Mouse (Mus musculus) thymus, postnatal 36 days (tissue): Measurements from ENCODE around the gene Sec16a.

Source experiments
- DNase-seq, 2 experiments: peaks; one replicate each; pipeline ENCODE4 v3.0.0; 2022; ENCODE audit warnings: mixed read lengths in 2 of 2

Gene Sec16a

DNA sequence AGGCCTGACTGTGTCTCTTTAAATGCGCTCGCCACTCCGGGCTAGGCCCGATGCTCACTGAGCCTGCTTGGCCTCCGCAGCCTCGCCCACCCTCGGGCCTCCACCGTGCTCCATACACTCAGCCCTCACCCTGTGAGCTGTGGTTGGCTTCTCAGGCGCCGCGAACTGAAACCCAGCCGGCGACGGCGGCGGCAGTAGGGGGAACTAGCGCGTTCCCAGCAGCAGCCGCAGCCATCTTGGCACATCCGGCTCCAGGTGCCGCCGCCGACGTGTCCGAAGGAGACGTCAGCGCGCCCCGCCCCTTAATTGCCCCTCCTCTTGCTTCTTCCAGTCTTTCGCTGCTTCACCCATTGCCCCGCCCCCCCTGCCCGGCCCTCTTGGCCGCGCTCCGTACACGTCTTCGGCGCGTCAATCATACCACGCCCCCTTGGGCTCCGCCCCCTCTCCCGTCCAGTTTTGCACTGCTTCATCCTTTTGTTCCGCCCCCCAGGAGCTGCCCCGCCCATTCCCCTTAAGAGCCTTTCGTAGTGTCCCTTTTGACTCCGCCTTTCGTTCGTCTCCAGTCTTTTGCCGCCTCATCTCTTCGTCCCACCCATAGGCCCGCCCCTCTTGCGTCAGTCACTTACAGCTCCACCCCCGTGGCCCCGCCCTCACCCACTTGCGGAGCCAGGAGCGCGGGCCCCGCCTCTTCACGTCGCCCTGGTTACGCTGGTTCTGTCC, at the start of gene Sec16a:
Sec16a (minus strand) TSS at position 271 of the 720 bp plus-strand sequence.
- peak; percentile 100 for DNase-seq

DNA sequence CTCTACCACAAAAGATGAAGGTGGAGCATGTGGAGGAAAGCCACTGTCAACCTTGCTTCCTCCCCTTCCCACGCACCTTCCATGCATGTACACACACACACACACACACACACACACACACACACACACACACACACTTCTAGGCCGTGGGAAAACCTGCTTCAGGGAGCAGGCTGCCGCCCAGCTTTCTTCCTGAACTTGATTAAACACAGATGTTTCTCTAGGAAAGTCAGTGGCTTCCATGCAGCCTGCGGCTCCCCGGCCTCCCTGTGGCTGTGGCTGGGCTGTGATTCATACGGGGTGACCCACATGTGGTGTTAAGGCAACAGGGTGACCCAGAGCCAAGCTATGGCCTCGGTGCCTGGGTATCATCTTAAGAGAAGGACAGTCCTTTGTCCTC, 49.4 kb upstream of the Sec16a start:
- no peak for DNase-seq

- peak; percentile 66 to 72 for DNase-seq
Measured at GRCm38 (mm10) chr2:26493021-26493781, 48.2 kb upstream of the Sec16a start.

- no peak for DNase-seq
Measured at GRCm38 (mm10) chr2:26490760-26491301, 45.8 kb upstream of the Sec16a start.

DNA sequence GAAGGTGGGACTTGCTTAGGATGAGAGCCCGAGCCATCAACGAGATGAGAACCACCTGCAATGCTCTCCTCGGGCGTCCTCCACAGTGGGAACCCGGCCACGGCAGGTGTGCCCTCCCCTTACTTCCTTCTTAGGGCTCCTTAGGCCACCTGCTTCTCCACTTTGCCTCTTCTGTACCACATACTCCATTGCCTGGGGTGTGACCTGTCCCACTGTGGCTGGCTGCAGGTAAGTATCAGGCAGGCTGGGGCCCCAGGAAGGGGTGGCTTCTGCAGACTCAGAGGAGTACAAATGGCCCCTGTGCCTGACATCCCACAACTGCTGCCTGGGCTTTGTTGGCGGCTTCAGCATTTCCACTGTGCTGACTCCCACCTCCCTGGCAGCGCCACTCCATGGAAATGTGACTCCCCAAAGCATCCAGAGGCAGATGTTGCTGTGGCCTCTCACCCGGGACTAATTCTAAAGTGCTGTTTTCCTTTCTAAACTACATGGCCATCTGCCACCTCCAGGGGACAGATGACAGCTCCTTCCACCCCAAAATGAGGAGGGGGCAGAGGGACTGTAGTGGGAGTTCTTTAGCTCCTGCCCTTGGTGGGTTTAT, 43.6 kb upstream of the Sec16a start:
- DNase-seq = peak in 1 of 2 experiments; percentile 42

- no peak for DNase-seq
Measured at GRCm38 (mm10) chr2:26487322-26488021, 42.5 kb upstream of the Sec16a start.

DNA sequence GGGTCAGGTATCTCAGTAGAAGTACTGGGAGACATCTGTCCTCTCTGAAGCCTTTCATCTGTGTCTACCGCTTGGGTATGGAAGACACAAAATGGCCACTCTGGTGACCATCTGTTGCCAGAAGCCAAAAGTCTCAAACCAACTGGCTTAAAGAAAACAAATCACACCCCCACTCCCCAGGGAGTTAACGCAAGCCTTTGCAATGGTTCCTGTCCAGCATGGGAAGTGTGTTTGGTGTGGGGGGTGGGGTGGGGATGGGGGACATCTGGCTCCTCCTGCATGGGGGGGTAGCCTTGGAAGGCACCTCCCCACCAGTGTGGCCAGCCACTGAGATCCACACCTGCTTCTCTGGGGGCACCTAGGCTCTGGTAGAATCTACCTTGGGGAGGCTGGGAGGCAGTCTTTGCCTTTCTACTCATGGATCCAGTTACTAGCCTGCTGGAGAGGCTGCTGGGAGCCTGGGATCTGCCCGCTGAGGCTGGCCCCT, 41.9 kb upstream of the Sec16a start:
- no peak for DNase-seq

DNA sequence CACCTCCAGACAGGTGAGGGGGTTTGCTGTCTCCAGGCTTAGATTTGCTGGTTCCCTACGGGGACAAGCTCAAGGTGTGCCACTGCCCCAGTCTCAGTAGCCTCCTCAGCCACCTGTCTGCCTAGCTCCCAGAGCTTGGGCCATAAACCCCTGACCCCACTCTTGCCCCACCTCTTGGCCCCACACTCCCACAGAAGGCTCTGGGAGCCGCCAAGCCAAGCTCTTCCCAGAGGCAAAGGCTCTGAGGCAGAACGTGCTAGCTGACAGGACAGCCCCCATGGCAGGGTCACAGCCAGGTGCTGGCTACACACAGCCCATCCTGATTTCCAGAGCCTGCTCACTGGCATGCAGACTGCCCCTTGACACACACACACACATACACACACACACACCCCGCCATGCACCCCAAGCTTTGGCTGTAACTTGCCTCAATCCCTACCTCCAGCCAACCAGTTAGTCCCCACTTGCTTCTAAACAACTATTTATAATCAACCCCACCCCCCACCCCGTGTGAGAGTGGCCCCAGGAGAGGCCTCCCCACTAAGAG, 41.3 kb upstream of the Sec16a start:
- DNase-seq = no peak

- no peak for DNase-seq
Measured at GRCm38 (mm10) chr2:26485710-26486109, 40.7 kb upstream of the Sec16a start.

- no peak for DNase-seq
Measured at GRCm38 (mm10) chr2:26485278-26485677, 40.3 kb upstream of the Sec16a start.

DNA sequence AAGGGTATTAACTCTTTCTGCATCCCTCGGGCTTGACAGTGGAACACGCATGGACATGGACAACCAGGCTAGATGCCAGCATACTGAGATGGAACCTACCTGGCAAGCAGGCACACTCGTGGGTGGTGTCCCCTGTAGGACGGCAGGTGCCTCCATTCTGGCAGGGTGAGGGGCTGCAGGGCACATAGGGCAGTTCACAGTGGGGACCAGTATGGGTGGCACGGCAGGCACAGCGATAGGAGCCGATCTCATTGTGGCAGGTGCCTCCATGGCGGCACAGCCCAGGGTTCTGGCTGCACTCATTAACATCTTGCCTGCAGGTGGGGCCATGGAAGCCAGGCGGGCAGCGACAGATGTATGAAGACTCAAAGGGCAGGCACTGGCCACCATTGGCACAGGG, 39.2 kb upstream of the Sec16a start:
- DNase-seq = no peak

GRCm38 (mm10) chr2:26483230-26483869, 38.3 kb upstream of the Sec16a start:
- DNase-seq = no peak

DNA sequence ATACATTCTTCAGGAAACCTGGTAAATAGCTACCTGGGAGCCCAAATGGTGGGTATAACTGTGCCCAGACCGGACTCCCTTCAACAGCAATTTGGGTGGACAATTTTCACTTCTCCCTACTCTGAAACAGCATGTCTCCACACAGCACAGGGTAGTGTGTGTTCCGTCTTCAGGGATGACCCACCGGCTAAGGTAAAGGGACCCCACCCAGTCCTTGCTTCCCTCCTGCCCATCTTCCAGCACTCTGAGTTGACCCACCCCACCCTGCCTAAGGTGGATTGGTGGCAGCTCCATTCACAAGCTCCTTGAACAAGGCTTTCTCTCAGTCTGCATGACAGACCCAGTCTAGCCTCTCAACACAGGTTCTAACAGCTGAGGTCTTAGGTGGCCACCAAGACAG, 37.8 kb upstream of the Sec16a start:
- no peak for DNase-seq

- DNase-seq = no peak
Measured at GRCm38 (mm10) chr2:26481724-26482495, 36.9 kb upstream of the Sec16a start.

DNA sequence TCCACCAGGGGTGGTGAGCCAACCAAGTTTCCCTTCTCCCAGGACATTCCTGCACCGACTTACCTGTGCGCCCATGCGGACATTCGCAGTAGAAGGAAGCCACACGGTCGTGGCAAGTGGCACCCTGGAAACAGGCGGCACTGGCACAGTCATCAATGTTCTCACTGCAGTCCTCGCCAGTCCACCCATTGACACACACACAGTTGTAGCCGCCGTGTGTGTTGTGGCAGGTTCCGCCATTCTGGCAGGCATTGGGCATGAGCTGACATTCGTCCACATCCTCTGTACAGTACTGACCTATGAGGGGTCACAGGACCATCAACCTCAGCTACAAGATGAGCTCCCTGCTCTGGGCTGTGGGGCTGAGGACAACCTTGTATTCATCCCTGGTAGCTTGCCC, 35.9 kb upstream of the Sec16a start:
- DNase-seq = no peak

GRCm38 (mm10) chr2:26478685-26479205, 33.7 kb upstream of the Sec16a start:
- no peak for DNase-seq

- DNase-seq = no peak
Measured at GRCm38 (mm10) chr2:26477911-26478310, 32.9 kb upstream of the Sec16a start.

GRCm38 (mm10) chr2:26475505-26476430, 30.8 kb upstream of the Sec16a start:
- no peak for DNase-seq

DNA sequence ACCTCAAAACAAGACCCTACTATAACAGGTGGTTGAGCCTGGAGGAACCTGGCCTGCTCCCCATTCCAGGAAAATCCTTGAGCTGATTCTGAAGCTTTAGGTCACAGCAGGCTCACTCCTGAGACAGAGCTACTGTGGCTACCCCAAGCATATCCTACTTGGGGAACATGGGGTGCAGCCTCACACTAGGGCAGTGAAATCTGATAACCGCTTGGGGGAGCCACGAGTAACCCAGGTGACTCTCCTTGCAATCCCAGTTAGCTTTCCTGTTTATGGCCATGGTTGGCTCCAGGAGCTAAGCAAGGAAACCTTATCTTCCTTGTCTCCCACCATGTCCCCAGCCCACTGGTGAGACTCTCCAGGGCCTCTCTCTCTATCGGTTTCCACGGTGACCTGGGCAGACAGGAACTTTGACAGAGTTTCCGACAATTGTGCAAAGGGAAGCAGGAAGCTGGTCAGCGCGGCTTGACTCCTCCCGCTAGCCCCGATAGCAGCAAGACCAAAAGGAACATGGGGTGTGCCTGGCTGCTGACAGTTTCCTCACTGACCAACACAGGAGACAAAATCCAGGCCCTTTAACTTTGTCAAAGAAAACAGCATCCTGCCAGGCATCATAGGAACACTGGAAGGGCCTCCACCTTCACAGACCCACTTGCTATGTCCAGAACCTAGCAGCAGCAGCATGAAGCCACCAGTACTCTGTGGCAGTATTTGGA, 29.9 kb upstream of the Sec16a start:
- DNase-seq = no peak
